In genomic region chr5:129018782-129019489, GRCm38 (mm10) we compare ENCODE assay signal across 7 mouse cellular contexts. TPM values are rescaled to one million over a fixed set of nuclear protein-coding genes. Genes with fewer than 3 reads are reported as not detected.
DNase-seq lines count a peak whose midpoint lies in the region; ATAC-seq and TF ChIP-seq lines count a peak whose summit lies in the region.

No protein-coding gene starts in this region.

- no peak for TF ChIP-seq CTCF in intestine, postnatal 0 days (IDR thresholded peaks at IDR 0.05; ENCODE audit: low read depth)

- no peaks in the 10 kb centered on the region for H3K9me3 ChIP-seq in lung, embryonic 16.5 days (ENCODE audit: control insufficient read depth, low read length)
- H3K9me3 ChIP-seq in embryonic facial prominence, embryonic 12.5 days = no peaks in the 10 kb centered on the region
- H3K9me3 ChIP-seq in intestine, postnatal 0 days (ENCODE audit: control insufficient read depth) = no peaks in the 10 kb centered on the region
- H3K9me3 ChIP-seq in neural tube, embryonic 14.5 days (ENCODE audit: control insufficient read depth, low read length) = no peaks in the 10 kb centered on the region

- peaks cover 10% of the 10 kb centered on the region for H3K4me1 ChIP-seq in lung, embryonic 16.5 days (replicated peaks; ENCODE audit: control insufficient read depth, insufficient read depth, low read length)
- peaks cover 5% of the 10 kb centered on the region for H3K4me1 ChIP-seq in embryonic facial prominence, embryonic 12.5 days
- peaks cover 2% of the 10 kb centered on the region; the same call in 1 of the 2 replicates for H3K4me1 ChIP-seq in intestine, postnatal 0 days (replicated peaks; ENCODE audit: control insufficient read depth, insufficient read depth, low read length)
- H3K4me1 ChIP-seq in neural tube, embryonic 14.5 days (ENCODE audit: control insufficient read depth, insufficient read depth, low read length) = peaks cover 11% of the 10 kb centered on the region

- H3K4me3 ChIP-seq in lung, embryonic 16.5 days (ENCODE audit: low read length) = peak overlapping the region; percentile 92
- peak overlapping the region; percentile 98 for H3K4me3 ChIP-seq in embryonic facial prominence, embryonic 12.5 days
- H3K4me3 ChIP-seq in intestine, postnatal 0 days (ENCODE audit: low read depth, low read length) = peak overlapping the region; percentile 78
- H3K4me3 ChIP-seq in neural tube, embryonic 14.5 days (ENCODE audit: low read depth, low read length) = peak overlapping the region; percentile 84

- peak overlapping the region; percentile 92 for H3K27ac ChIP-seq in lung, embryonic 16.5 days (ENCODE audit: low read length)
- peak overlapping the region; percentile 99 for H3K27ac ChIP-seq in embryonic facial prominence, embryonic 12.5 days
- peak overlapping the region; percentile 93 for H3K27ac ChIP-seq in intestine, postnatal 0 days (ENCODE audit: low read depth, low read length)
- peak overlapping the region; percentile 99 for H3K27ac ChIP-seq in neural tube, embryonic 14.5 days (ENCODE audit: low read depth, low read length)

- no peaks in the 10 kb centered on the region for H3K27me3 ChIP-seq in lung, embryonic 16.5 days (ENCODE audit: control insufficient read depth, insufficient read depth, low read depth, low read length)
- no peaks in the 10 kb centered on the region for H3K27me3 ChIP-seq in embryonic facial prominence, embryonic 12.5 days
- no peaks in the 10 kb centered on the region for H3K27me3 ChIP-seq in intestine, postnatal 0 days (replicated peaks; ENCODE audit: control insufficient read depth, insufficient read depth, low read length)
- no peaks in the 10 kb centered on the region for H3K27me3 ChIP-seq in neural tube, embryonic 14.5 days (ENCODE audit: control insufficient read depth, insufficient read depth, low read length)

- no peak for ATAC-seq in lung, embryonic 16.5 days (ENCODE audit: low read depth)
- ATAC-seq in embryonic facial prominence, embryonic 12.5 days (ENCODE audit: insufficient number of reproducible peaks, insufficient read depth, low FRiP score, low TSS enrichment) = no peak
- ATAC-seq in intestine, postnatal 0 days = no peak
- no peak; the same call in 1 of the 2 replicates for ATAC-seq in neural tube, embryonic 14.5 days (ENCODE audit: low read depth)

- H3K9ac ChIP-seq in lung, embryonic 16.5 days (ENCODE audit: low read length) = peak overlapping the region; percentile 81
- peak overlapping the region; percentile 69 for H3K9ac ChIP-seq in embryonic facial prominence, embryonic 12.5 days
- peak overlapping the region; percentile 40; the same call in 1 of the 2 replicates for H3K9ac ChIP-seq in intestine, postnatal 0 days (ENCODE audit: low read depth, low read length)
- H3K9ac ChIP-seq in neural tube, embryonic 14.5 days (replicated peaks; ENCODE audit: low read depth, low read length) = peak overlapping the region; percentile 86

- WGBS in lung, embryonic 16.5 days = 75% methylated on average over 13 of the region's 13 CpGs
- WGBS in embryonic facial prominence, embryonic 12.5 days = 83% methylated on average over 13 of the region's 13 CpGs
- 76% methylated on average over 13 of the region's 13 CpGs for WGBS in intestine, postnatal 0 days
- 89% methylated on average over 13 of the region's 13 CpGs for WGBS in neural tube, embryonic 14.5 days

- H3K36me3 ChIP-seq in lung, embryonic 16.5 days (ENCODE audit: control insufficient read depth, insufficient read depth, low read length) = peaks cover 9% of the 10 kb centered on the region
- peaks cover 7% of the 10 kb centered on the region for H3K36me3 ChIP-seq in embryonic facial prominence, embryonic 12.5 days
- H3K36me3 ChIP-seq in intestine, postnatal 0 days (ENCODE audit: control insufficient read depth, insufficient read depth) = 0 out of 2 replicates have a peak, but pooled peaks cover 5% of the 10 kb centered on the region
- H3K36me3 ChIP-seq in neural tube, embryonic 14.5 days (ENCODE audit: control insufficient read depth, insufficient read depth, low read length) = 0 out of 2 replicates have a peak, but pooled peaks cover 4% of the 10 kb centered on the region

- no peak for DNase-seq in lung, postnatal 25 days (ENCODE audit: low spot score)
- no peak for DNase-seq in frontal cortex, postnatal 10 days (ENCODE audit: low spot score in 2 of 2)
- no peak for DNase-seq in embryo, embryonic 10 days (ENCODE audit: low spot score)

- H3K4me2 ChIP-seq in lung, embryonic 16.5 days (ENCODE audit: low read depth, low read length) = peak overlapping the region; percentile 56
- peak overlapping the region; percentile 58 for H3K4me2 ChIP-seq in embryonic facial prominence, embryonic 12.5 days (replicated peaks)
- peak overlapping the region; percentile 87 for H3K4me2 ChIP-seq in intestine, postnatal 0 days (replicated peaks; ENCODE audit: low read depth)
- peak overlapping the region; percentile 51 for H3K4me2 ChIP-seq in neural tube, embryonic 14.5 days (ENCODE audit: low read depth, low read length)

RNA-seq across cellular contexts. Expression of gene Ran, which starts 0.9 kb away (rescaled TPM):
- polyA plus RNA-seq in lung, embryonic 16.5 days (2015; fragmentation: Nextera tagmentation; extraction: Ambion mirVana) = 499 and 543 TPM in 2 replicates
- polyA plus RNA-seq in embryonic facial prominence, embryonic 12.5 days (2016; fragmentation: Nextera tagmentation; extraction: Ambion mirVana) = 630 and 652 TPM in 2 replicates
- polyA plus RNA-seq in intestine, postnatal 0 days (2015; fragmentation: Nextera tagmentation; extraction: Ambion mirVana) = 191 and 196 TPM in 2 replicates
- polyA plus RNA-seq in neural tube, embryonic 14.5 days (2014; fragmentation: Nextera tagmentation; extraction: Ambion mirVana) = 305 and 317 TPM in 2 replicates

RNA-seq across cellular contexts. Expression of gene Stx2, which starts 10.6 kb away (rescaled TPM):
- polyA plus RNA-seq in lung, embryonic 16.5 days (2015; fragmentation: Nextera tagmentation; extraction: Ambion mirVana) = 28.3 and 29.5 TPM in 2 replicates
- polyA plus RNA-seq in embryonic facial prominence, embryonic 12.5 days (2016; fragmentation: Nextera tagmentation; extraction: Ambion mirVana) = 36.2 and 40.7 TPM in 2 replicates
- polyA plus RNA-seq in intestine, postnatal 0 days (2015; fragmentation: Nextera tagmentation; extraction: Ambion mirVana) = 8.7 and 12.3 TPM in 2 replicates
- polyA plus RNA-seq in neural tube, embryonic 14.5 days (2014; fragmentation: Nextera tagmentation; extraction: Ambion mirVana) = 14.4 and 26.8 TPM in 2 replicates
